Mouse (Mus musculus): ENCODE measurements around the gene Nuak1. TPM values are rescaled to one million over a fixed set of nuclear protein-coding genes. Genes with fewer than 3 reads are reported as not detected.

The Nuak1 gene
- 1.4 and 2.1 TPM in 2 replicates for polyA plus RNA-seq (2015; fragmentation: Nextera tagmentation; extraction: Ambion mirVana)

DNA sequence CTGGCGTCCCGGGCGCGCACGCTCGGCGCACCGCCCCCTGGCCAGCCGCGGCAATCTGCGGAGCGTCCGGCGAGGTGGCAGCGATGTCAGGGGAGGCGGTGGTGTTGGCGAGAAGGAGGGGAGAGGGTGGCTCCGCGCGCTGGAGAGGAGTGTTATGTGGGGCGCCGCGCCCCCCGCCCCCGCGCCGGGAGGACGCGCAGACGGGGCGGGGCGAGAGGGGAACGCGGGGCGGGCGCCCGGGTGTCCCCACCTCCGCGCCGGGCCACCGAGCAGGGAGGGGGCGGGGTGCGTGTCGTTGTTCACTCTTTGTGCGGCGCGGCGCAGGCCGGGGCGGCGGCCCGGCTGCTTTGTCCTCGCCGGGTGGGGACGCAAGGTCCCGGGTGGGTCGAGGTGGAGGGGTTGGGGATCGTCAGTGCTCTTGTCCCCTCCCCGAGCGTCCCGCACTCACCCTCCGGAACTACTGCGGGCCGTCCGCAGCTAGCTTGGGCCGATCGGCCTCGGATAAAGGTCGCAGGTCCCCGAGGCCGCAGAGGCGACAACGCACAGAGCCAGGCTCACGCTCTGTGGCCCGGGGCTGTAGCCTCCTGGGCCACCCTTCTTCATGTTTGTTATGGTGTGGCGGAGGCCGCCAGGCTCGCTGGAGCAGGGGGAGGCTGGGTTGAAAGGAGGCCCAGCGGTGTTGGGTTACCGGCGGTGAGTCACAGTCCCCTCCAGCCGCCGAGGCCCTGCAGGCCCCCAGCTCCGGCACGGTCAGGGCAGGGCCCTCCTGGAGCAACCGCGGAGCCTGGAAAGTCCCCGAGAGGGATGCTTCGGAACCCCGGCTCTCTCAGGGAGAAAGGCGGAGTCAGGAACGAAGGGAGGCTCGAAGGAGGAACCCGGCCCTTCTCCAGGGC is at the start of gene Nuak1:
Gene Nuak1, minus strand, starts transcription at position 57 of the 893 bp plus-strand sequence.

Other genes with a start within 250 kb of the Nuak1 start
- 50.5 and 54.9 TPM in 2 replicates for gene Ckap4, start 93.5 kb upstream of the Nuak1 start, polyA plus RNA-seq (2015; fragmentation: Nextera tagmentation; extraction: Ambion mirVana)
- gene Tcp11l2, start 136.0 kb upstream of the Nuak1 start, polyA plus RNA-seq (2015; fragmentation: Nextera tagmentation; extraction: Ambion mirVana): 35.9 and 57.1 TPM in 2 replicates
- gene Polr3b, start 181.7 kb upstream of the Nuak1 start, polyA plus RNA-seq (2015; fragmentation: Nextera tagmentation; extraction: Ambion mirVana): 6.4 and 9.6 TPM in 2 replicates

All from adrenal gland, postnatal 0 days (tissue).